ENCODE assay signal across 14 mouse cellular contexts in genomic region chr10:53925456-53925855, GRCm38 (mm10).
DNase-seq lines count a peak whose midpoint lies in the region; ATAC-seq and TF ChIP-seq lines count a peak whose summit lies in the region.
"Had no signal": no experiment of that assay in that cellular context is flagged by ENCODE, and none has a peak within 500 bp of the region (broad histone marks: within the 10 kb centered on the region; RNA-seq: fewer than 3 reads in every experiment).

No protein-coding gene starts in this region.

- DNase-seq in embryonic facial prominence, embryonic 14.5 days (ENCODE audit: low spot score): peak; percentile 39
- no peak for DNase-seq in embryonic facial prominence, embryonic 10.5 days (ENCODE audit: low spot score)
- peak; percentile 28 to 53 for DNase-seq in layer of hippocampus, adult 2 months (ENCODE audit: low spot score in 2 of 2)
- no peak for DNase-seq in layer of hippocampus, postnatal 10 days (ENCODE audit: low spot score in 2 of 2)
- DNase-seq in A20 (ENCODE audit: low read depth, low spot score): peak; percentile 47
- DNase-seq in forebrain, postnatal 0 days: peak; percentile 68
- DNase-seq: adrenal gland, adult 2 months; embryo, embryonic 11 days; liver, postnatal 0 days had no signal

- H3K9me3 ChIP-seq in embryonic facial prominence, embryonic 14.5 days (ENCODE audit: control insufficient read depth, low read length): no peaks in the 10 kb centered on the region
- no peaks in the 10 kb centered on the region for H3K9me3 ChIP-seq in embryonic facial prominence, embryonic 10.5 days
- H3K9me3 ChIP-seq in forebrain, postnatal 0 days (ENCODE audit: low read length): no peaks in the 10 kb centered on the region
- H3K9me3 ChIP-seq in hindbrain, embryonic 13.5 days: no peaks in the 10 kb centered on the region
- no peaks in the 10 kb centered on the region for H3K9me3 ChIP-seq in neural tube, embryonic 15.5 days (replicated peaks)
- H3K9me3 ChIP-seq: megakaryocyte, embryonic 14.5 days had no signal

- 67% methylated on average over 6 of the region's 6 CpGs for WGBS in embryonic facial prominence, embryonic 14.5 days
- WGBS in embryonic facial prominence, embryonic 10.5 days: 84% methylated on average over 6 of the region's 6 CpGs
- 53% methylated on average over 6 of the region's 6 CpGs for WGBS in forebrain, postnatal 0 days
- WGBS in hindbrain, embryonic 13.5 days: 89% methylated on average over 6 of the region's 6 CpGs
- 88% methylated on average over 6 of the region's 6 CpGs for WGBS in neural tube, embryonic 15.5 days

- TF ChIP-seq CTCF in layer of hippocampus, adult 2 months (conservative IDR thresholded peaks at IDR 0.05): no peak
- no peak for TF ChIP-seq CTCF in forebrain, postnatal 0 days (IDR thresholded peaks at IDR 0.05; ENCODE audit: low read depth)

- H3K9ac ChIP-seq in embryonic facial prominence, embryonic 14.5 days (ENCODE audit: low read depth, low read length): no peak overlapping the region
- no peak overlapping the region for H3K9ac ChIP-seq in forebrain, postnatal 0 days
- no peak overlapping the region for H3K9ac ChIP-seq in hindbrain, embryonic 13.5 days
- no peak overlapping the region for H3K9ac ChIP-seq in neural tube, embryonic 15.5 days (replicated peaks)
- H3K9ac ChIP-seq: liver, postnatal 0 days had no signal

- no peaks in the 10 kb centered on the region for H3K36me3 ChIP-seq in embryonic facial prominence, embryonic 14.5 days (ENCODE audit: control insufficient read depth, insufficient read depth, low read length)
- H3K36me3 ChIP-seq in embryonic facial prominence, embryonic 10.5 days (replicated peaks): no peaks in the 10 kb centered on the region
- no peaks in the 10 kb centered on the region for H3K36me3 ChIP-seq in forebrain, postnatal 0 days (ENCODE audit: insufficient read depth)
- H3K36me3 ChIP-seq in hindbrain, embryonic 13.5 days: no peaks in the 10 kb centered on the region
- H3K36me3 ChIP-seq in neural tube, embryonic 15.5 days: no peaks in the 10 kb centered on the region

- no peak overlapping the region for H3K4me2 ChIP-seq in embryonic facial prominence, embryonic 14.5 days (ENCODE audit: low read depth, low read length)
- H3K4me2 ChIP-seq in forebrain, postnatal 0 days (ENCODE audit: low read depth): no peak overlapping the region
- no peak overlapping the region for H3K4me2 ChIP-seq in hindbrain, embryonic 13.5 days
- no peak overlapping the region for H3K4me2 ChIP-seq in neural tube, embryonic 15.5 days
- H3K4me2 ChIP-seq: heart, embryonic 11.5 days had no signal

- H3K4me3 ChIP-seq in embryonic facial prominence, embryonic 14.5 days (ENCODE audit: low read depth, low read length): no peak overlapping the region
- H3K4me3 ChIP-seq in embryonic facial prominence, embryonic 10.5 days: no peak overlapping the region
- no peak overlapping the region for H3K4me3 ChIP-seq in layer of hippocampus, adult 2 months
- no peak overlapping the region for H3K4me3 ChIP-seq in forebrain, postnatal 0 days (ENCODE audit: low read depth, low read length)
- H3K4me3 ChIP-seq in hindbrain, embryonic 13.5 days: no peak overlapping the region
- no peak overlapping the region for H3K4me3 ChIP-seq in neural tube, embryonic 15.5 days (replicated peaks)
- H3K4me3 ChIP-seq: megakaryocyte, embryonic 14.5 days had no signal

- H3K4me1 ChIP-seq in embryonic facial prominence, embryonic 14.5 days (ENCODE audit: control insufficient read depth, insufficient read depth, low read length): no peaks in the 10 kb centered on the region
- H3K4me1 ChIP-seq in embryonic facial prominence, embryonic 10.5 days: no peaks in the 10 kb centered on the region
- no peaks in the 10 kb centered on the region for H3K4me1 ChIP-seq in forebrain, postnatal 0 days (ENCODE audit: insufficient read depth)
- no peaks in the 10 kb centered on the region for H3K4me1 ChIP-seq in hindbrain, embryonic 13.5 days (replicated peaks)
- H3K4me1 ChIP-seq in neural tube, embryonic 15.5 days: no peaks in the 10 kb centered on the region

- H3K27ac ChIP-seq in embryonic facial prominence, embryonic 14.5 days (replicated peaks; ENCODE audit: low read depth, low read length): no peak overlapping the region
- H3K27ac ChIP-seq in embryonic facial prominence, embryonic 10.5 days (replicated peaks): no peak overlapping the region
- H3K27ac ChIP-seq in layer of hippocampus, adult 2 months: no peak overlapping the region
- H3K27ac ChIP-seq in forebrain, postnatal 0 days (ENCODE audit: low read depth, low read length): no peak overlapping the region
- H3K27ac ChIP-seq in hindbrain, embryonic 13.5 days: no peak overlapping the region
- no peak overlapping the region for H3K27ac ChIP-seq in neural tube, embryonic 15.5 days (replicated peaks)

- H3K27me3 ChIP-seq in embryonic facial prominence, embryonic 14.5 days (replicated peaks; ENCODE audit: control insufficient read depth, insufficient read depth, low read length): no peaks in the 10 kb centered on the region
- H3K27me3 ChIP-seq in embryonic facial prominence, embryonic 10.5 days (replicated peaks; ENCODE audit: low read depth, poor library complexity, severe bottlenecking): no peaks in the 10 kb centered on the region
- no peaks in the 10 kb centered on the region for H3K27me3 ChIP-seq in forebrain, postnatal 0 days (ENCODE audit: insufficient read depth, low read length)
- H3K27me3 ChIP-seq in hindbrain, embryonic 13.5 days: no peaks in the 10 kb centered on the region
- H3K27me3 ChIP-seq in neural tube, embryonic 15.5 days (replicated peaks): no peaks in the 10 kb centered on the region
- H3K27me3 ChIP-seq: megakaryocyte, embryonic 14.5 days had no signal

- no peak for ATAC-seq in embryonic facial prominence, embryonic 14.5 days (ENCODE audit: low read depth)
- ATAC-seq in forebrain, postnatal 0 days: peak; percentile 82
- no peak for ATAC-seq in hindbrain, embryonic 13.5 days (ENCODE audit: low FRiP score)
- ATAC-seq in neural tube, embryonic 15.5 days (ENCODE audit: low FRiP score): no peak
- ATAC-seq: hindbrain, embryonic 16.5 days; liver, postnatal 0 days had no signal

Comparison
In these comparisons a context has a peak if more than half of its experiments do, and no peak if none do; other contexts are left out.
1. DNase-seq: peak in embryonic facial prominence, embryonic 14.5 days (single experiment), layer of hippocampus, adult 2 months (2 of 2), A20 (single experiment) and forebrain, postnatal 0 days (single experiment); none in embryonic facial prominence, embryonic 10.5 days (single experiment) and layer of hippocampus, postnatal 10 days (0 of 2).